Mouse (Mus musculus): ENCODE measurements around the gene Spata4. TPM values are rescaled to one million over a fixed set of nuclear protein-coding genes. Genes with fewer than 3 reads are reported as not detected.
A peak's percentile ranks its signal among the peaks of the same experiment; 100 is the strongest.
"Not testable (repeated sequence)": the region's sequence is repeated elsewhere in the genome, so short reads cannot be mapped to it uniquely, and the experiment has no call there.

Gene Spata4
- not detected for total RNA-seq (2021)

DNA sequence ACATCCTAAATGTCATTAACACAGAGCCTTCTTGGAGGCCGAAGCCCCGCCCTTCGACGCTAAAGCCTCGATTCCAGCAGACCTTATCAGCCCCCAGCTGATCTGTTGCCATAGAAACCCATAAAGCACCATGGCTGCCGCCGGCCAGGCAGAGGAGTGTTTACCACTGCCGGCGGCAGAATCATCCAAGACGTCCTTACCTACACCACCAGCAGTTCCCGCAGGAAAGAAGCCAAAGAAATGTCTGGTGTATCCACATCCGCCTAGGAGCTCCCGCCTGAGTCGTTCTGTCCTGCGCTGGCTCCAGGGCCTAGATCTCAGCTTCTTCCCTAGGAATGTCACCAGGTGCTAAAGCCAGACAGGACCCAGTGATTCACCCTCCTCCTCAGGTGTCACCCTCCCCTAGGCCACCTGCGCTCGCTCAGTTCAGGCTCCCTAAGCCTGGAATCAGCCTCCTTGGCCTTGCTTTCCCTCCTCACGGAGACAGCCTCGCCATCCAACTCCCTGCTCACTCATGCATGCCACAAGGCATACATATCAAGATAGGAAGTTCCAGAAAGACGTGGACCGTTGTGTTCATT is at the start of gene Spata4:
Spata4 (plus strand) TSS at position 111 of the 581 bp plus-strand sequence.
- peak; percentile 6 to 9 for DNase-seq
- intact Hi-C loops (cut with DNase I) = no loop called here

DNA sequence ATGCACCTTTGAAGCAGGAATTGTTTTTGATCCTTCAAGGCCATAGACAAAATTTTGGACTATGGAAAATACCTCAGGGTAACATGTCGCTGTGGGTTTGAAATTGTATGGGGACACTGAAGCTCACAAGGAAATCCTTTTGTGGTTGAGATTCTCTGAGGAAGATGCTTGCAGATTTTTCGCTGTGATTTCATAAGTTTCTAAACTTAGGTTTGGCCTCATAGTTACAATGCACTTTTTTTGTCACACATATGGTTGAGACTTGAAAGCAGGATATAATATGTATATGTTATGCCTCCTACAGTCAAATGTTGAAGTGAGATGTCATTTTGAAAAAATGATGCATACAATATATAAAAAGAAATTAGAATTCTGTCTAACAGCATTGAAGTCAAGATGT is 45.7 kb upstream of the Spata4 start:
- no peak for DNase-seq
- intact Hi-C loops (cut with DNase I) = no loop called here

DNA sequence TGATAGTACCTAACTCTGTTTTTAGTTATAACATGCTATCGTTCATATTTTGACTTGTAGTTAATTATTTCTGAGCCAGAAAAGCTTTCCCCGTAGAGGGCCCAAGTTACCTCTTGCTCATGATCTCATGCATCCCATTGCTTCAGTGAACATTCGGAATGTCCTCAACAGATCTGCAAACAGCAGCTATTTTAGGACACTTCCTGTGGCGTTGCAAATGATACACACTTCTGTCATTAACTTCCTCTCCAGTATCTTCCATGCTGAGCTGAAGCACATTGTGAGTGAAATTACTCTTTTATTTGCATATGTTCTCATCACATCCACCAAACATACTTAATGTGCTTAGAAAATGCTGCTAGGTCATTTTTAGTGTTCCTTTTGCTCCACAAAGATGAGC is 38.4 kb upstream of the Spata4 start:
- DNase-seq = no peak
- intact Hi-C loops (cut with DNase I) = no loop called here

DNA sequence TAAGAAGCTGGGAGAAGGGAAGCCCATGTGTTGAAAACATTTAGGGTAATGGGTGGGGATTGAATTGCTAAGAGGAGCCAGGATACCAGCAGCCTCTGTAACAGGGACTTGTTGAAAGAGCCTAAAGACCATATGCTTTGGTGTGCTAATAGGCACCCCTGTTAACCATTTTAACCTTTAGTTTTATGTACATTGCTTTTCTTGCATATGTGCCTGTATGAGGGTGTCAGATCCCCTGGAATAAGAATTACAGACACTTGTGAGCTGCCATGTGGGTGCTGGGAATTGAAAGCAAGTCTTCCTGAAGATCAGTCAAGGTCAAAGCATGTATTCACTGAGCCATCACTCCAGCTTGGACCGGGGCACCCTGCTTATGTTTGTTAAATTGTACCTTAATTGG is 35.4 kb upstream of the Spata4 start:
- DNase-seq = no peak
- intact Hi-C loops (cut with DNase I) = no loop called here

DNA sequence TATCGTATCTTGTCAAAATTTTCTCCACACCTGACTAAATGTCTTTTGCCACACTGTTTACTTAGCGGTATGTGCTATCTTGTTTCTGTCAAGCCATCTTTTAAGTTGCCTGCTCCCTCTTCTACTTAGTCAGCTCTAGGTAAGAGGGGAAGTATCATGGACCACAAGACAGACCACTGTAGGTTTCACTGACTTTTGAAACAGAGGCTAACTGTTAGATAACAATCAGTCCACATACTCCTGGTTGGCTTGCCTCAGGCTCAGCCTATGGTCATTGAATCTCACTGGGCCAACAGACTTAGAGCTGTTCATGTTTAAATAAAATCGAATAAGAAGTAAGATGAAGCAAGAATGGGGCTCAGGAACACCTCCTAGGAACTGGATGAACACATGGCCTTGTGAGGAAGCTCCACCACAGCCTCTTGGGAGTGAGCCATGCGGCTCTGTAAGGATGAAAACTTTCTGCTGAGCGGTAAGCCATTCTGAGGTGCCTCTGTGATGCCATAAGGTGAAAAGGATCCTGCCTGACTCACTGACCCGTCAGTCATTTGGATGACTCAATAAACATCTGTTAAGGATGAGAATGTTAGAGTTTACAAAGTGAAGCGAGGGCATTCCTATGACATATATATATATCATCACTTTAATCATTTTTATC is 34.8 kb upstream of the Spata4 start:
- no peak for DNase-seq
- intact Hi-C loops (cut with DNase I) = no loop called here

DNA sequence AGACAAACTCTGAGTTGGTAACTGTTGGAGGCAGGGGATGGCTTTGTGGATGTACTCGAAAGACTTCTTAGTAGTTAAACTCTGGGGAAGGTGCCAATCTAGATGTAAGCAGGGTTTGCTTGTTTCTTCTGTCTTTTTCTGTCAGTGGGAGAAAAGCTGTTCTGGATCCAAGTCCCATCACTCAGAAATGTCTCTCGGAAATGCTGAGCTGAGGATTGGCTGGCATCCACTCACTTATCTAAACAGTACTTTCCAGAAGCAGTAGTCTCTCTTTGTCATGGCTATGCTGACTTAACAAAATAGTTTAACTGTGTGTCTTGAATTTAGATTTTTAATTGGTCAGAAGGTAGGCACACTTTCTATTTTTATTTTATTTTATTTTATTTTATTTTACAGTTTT is 33.4 kb upstream of the Spata4 start:
- intact Hi-C loops (cut with DNase I) = no loop called here
- no peak for DNase-seq

DNA sequence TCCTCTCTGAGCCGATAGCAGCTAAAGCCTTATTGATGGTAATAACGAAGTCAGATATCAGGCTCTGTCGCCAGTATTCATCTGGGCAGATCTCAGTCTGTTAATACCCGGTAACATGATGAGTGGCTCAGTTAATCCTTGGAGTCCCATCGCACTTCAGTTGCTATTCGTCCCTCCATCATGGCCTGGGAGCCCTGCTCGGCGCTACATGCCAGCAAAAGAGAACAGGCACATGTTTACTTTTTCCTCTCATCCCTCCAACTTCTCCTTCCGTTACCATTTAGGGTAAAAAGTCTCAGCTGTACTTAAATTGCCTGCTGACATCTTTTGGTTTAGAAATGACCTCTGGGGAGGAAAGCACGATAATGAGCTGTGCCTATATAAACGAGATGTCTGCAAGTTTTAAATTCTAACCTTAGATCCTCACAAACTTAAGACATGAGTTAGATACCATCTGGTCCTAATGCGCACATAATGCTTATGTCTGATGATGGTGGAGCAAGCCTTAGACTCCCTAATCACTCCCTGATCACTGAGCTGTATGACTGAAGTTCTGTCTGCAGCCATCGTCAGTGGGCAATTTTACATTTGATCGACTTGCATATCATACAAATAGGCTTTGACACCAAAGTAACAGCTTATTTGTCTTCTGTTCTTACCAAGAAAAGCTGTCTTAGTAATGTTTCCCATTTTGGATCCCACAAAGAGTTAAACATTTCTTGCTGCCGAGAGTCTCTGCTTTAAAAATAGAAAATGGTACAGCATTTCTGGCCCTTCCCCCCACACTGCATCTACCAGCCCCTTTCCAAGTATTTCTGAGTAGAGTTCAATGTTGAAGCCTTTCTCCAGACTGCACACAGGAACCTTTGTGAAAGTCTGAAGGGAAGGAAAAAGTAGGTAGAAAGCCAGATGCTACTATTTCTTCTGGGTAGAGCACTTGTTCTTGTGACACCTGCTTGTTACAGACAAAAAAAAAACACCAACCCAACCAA is 29.7 kb upstream of the Spata4 start:
- intact Hi-C loops (cut with DNase I) = loop anchor here (5.0 kb wide), 1 partner anchor 41 kb away; no protein-coding TSS in a partner anchor
- peak in 1 of 2 experiments; percentile 23 for DNase-seq

DNA sequence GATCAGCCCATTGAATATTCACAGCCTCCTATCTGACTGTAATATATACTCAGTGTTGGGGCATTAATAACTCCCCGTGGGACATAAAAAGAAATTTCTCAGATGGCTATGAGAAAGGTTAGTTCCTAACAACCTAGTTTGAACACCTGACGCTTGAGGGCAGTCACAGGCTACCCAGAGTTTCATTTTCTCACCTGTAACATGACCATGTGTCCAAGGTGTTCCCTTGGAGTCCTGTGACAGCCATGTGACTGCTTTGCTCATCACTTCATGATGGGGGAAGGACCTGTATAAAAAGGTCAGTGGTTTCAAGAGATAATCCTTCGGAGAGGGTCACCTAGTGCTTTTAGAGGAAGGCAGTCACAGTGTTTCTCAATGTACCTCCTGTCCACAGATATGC is 19.1 kb upstream of the Spata4 start:
- DNase-seq = no peak
- intact Hi-C loops (cut with DNase I) = no loop called here

DNA sequence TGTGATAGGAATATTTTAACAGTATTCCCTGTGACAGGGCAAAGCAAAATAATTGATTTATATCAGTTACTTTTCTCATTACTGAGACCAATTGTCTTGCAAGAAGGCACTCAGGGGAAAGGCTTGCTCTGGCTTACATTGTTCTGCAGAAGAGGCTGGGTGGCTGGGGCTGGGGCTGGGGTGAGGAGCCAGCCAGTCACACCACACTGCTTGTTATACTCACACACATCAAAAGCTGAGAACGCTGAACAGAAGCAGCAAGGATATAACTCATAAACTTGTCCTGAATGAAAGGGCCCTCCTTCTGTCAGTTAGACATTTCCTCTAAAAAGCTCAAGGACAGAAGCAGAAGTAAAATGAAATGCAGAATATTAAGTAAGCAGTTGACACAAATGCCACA is 17.7 kb upstream of the Spata4 start:
- no peak for DNase-seq
- intact Hi-C loops (cut with DNase I) = no loop called here

DNA sequence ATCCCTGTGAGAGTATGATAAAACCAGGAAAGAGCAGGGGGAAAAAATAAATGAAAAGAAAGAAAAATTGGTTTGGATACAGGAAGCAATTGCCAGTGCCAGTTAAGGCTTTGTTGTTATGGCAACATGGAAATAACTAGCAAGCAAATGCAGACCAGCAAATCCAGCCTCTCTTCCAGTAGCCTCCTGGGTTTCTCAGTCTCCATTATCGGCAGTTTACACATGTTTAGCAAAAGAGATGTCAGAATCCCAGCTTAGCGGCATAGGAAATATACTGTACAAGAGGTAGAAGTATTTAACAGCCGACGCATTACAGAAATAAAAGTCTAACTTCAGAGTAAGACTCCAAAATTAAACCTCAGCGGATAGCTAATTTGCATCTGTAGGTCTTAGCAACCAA is 5.9 kb upstream of the Spata4 start:
- intact Hi-C loops (cut with DNase I) = no loop called here
- no peak for DNase-seq

DNA sequence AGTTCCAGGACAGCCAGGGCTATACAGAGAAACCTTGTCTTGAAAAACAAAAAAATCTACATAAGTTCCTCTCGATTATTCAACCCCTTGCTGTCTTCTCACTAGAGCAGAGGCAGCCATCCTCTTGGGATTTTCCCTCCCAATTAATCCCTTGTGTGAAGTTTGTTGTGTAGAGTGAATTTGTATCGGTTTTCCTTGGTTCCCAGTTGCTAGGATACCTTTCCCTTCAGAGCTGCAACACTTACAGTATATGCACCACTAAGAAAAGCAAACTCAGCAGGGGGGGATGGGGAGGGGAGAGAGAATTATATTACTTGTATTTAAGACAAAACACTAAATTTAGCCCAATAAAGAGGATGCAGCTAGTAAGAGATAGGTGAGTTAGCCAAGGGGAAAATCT is 4.5 kb upstream of the Spata4 start:
- intact Hi-C loops (cut with DNase I) = no loop called here
- DNase-seq = no peak

DNA sequence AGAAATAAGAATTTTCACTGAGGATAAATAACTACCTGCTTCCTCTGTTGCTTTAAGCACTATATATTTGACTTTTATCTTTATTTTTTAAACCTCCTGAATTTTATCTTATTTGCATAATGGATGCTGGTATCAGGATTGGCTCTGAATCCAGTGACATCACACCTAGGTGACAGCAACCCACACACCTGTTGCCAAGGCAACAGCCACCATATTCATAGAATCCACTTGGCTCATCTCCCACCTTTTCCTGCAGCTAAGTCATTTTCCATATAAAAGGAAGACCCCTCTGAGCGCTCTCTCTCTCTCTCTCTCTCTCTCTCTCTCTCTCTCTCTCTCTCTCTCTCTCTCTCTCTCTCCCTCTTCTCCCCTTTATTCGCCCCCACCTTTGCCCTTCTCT is 3.6 kb upstream of the Spata4 start:
- intact Hi-C loops (cut with DNase I) = no loop called here

DNA sequence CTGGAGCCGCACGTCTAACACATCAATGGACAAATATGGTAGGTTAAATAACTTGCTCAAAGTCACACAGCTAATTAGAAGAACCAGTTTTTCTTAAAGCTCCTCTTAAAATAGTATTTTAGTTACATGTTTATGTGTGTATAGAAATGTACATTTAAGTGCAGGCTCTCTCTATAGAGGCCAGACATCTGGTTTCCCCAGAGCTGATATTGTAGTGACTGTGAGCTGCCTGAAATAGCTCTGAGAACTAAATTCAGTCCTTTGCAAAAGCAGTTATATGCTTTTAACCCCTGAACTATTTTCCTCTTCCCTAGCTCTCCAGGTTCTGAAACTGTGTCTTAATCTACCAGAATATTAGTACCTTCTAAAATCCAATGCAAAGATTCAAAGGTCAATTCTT is 3.2 kb upstream of the Spata4 start:
- no peak for DNase-seq
- intact Hi-C loops (cut with DNase I) = no loop called here

More for the DNA sequence above, 3.6 kb upstream of the Spata4 start:
- no peak for DNase-seq

DNA sequence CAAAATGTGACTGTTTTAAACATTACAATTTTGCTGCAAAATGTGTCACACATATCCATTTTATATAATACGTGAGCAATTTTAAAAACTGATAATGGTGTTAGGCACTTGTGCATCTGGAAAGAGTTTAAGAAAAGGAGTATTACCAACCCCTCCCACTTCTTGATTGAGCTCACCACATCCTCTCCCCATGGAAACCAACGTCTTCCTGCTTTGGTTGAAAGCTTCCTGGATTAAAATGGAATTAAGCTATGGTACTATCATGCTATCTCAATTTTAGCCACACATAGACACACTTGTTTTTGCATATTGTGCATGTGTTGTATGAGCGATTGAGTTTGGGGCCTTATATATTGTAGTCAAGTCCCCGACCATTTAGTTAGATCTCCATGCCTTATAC is 2.9 kb downstream of the Spata4 start:
- intact Hi-C loops (cut with DNase I) = no loop called here
- no peak for DNase-seq

DNA sequence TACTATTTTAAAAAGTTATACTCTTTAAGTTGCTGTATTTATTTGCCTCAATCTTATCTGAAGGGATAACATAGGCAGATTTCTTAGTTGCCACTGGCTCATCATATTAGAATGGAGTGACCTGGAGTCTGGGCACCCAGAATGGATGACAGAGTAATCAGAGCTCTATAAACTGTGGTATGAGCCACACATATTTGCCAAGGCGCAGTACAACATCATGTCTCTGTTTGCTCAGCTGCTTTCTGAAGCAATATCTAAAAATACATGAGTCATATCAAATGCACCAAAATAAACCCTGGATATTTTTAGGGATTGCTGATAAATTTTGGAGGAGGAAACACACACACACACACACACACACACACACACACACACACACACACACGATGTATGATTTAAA is 8.8 kb downstream of the Spata4 start:
- DNase-seq = peak in 1 of 2 experiments; percentile 8
- intact Hi-C loops (cut with DNase I) = no loop called here

DNA sequence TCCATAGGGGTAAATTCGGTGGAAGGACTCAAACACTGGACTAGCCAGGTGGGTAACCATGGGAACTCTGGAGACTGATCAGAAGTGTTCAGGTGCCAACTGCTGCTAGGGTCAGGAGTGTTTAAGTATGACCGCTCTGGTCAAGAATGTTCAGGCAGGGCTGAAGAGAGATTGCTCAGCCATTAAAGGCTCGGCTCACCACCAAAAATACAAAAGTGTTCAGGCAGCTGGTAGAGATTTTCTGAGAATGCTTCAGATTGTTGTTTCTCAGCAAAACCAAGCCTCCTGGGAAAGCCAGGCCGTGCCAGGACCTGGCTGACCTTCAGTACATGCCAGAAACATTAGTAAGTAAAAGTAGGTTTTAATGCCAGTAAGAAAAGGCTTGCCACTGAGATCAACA is 9.7 kb downstream of the Spata4 start:
- DNase-seq = peak; percentile 29 to 42
- intact Hi-C loops (cut with DNase I) = loop anchor here (5.0 kb wide), 3 partner anchors 38 to 78 kb away; no protein-coding TSS in a partner anchor

DNA sequence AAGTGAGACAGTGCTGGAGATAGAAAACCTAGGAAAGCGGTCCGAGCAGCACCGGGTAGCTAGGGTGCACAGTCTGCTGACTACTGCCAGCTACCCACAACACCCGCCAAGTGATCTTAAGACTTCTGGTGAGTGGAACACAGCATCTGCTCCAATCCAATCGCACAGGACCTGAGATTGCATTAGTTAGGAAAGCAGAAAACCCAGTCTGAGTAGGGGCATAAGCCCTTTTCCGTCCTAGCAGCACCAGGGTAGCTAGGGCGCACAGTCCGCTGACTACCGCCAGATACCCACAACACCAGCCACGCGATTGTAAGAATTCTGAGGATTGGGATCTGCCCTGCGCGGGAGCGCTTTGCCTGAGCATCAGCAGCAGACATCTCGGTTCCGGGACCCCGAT is 16.1 kb downstream of the Spata4 start:
- intact Hi-C loops (cut with DNase I); DNase-seq: not testable (repeated sequence)

DNA sequence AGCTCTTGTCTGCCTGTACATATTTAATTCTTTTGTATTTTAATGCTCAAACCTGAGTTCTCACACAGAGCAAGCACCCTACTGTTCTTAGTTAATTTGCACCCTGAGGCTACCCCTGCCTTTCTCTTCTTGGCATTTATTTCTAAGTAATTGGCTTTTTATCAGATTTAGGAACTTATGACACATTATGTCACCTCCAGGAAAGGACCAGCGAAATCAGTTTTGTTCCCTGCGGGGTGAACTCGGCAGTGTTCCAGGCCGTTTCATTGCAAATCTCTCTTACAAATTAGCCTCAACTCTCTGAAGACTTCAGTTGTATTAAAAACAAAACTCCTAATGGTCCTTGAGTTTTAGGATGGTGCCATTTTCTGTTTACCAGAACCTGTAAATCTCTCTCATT is 38.1 kb downstream of the Spata4 start:
- no peak for DNase-seq
- intact Hi-C loops (cut with DNase I) = no loop called here

All from heart, postnatal 36 days (tissue).